Mouse (Mus musculus): Measurements from ENCODE around the gene Tspan5. TPM values are rescaled to one million over a fixed set of nuclear protein-coding genes. Genes with fewer than 3 reads are reported as not detected.

Gene Tspan5
- total and polyA plus RNA-seq, 2 experiments from 2014 or later, result 99.4 to 156 TPM

DNA sequence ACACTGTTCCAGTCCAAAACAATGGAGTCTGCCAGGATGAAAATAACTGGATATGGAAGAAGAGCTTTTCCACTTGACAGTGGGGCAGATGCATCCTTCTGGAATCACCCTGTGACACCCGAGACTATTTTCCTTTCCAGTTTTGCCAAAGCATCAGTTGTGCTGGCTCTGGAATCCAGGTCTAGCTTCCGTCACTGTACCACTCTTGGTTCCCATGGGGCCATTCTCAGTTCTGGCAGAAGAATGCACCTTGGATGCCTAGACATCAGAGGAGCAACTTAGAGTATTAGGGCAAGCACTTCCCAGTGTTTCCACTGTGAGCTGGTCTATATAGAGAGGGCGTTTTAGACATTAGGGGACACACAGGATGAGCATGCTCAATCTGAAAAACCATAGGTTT, 119.6 kb downstream of the Tspan5 start:
- no peaks in the 10 kb centered on the region for H3K27me3 ChIP-seq (ENCODE audit: insufficient read depth, low read length)
- no peak for TF ChIP-seq CTCF (IDR thresholded peaks at IDR 0.05)
- H3K4me2 ChIP-seq (ENCODE audit: low read depth, low read length, poor library complexity, severe bottlenecking), result no peak overlapping the region
- no peaks in the 10 kb centered on the region for H3K36me3 ChIP-seq (ENCODE audit: insufficient read depth, low read length)
- no peak for DNase-seq (ENCODE audit: low spot score)
- H3K27ac ChIP-seq (ENCODE audit: low read depth, low read length), result no peak overlapping the region
- H3K9ac ChIP-seq (replicated peaks; ENCODE audit: low read length, poor library complexity, severe bottlenecking), result no peak overlapping the region
- no peak overlapping the region for H3K4me3 ChIP-seq (ENCODE audit: low read depth, low read length)
- no peaks in the 10 kb centered on the region for H3K9me3 ChIP-seq (ENCODE audit: low read length)
- 74% methylated on average over 3 of the region's 3 CpGs for WGBS
- no peak for ATAC-seq (ENCODE audit: low FRiP score)
- peaks cover 34% of the 10 kb centered on the region for H3K4me1 ChIP-seq (ENCODE audit: insufficient read depth, low read length)

DNA sequence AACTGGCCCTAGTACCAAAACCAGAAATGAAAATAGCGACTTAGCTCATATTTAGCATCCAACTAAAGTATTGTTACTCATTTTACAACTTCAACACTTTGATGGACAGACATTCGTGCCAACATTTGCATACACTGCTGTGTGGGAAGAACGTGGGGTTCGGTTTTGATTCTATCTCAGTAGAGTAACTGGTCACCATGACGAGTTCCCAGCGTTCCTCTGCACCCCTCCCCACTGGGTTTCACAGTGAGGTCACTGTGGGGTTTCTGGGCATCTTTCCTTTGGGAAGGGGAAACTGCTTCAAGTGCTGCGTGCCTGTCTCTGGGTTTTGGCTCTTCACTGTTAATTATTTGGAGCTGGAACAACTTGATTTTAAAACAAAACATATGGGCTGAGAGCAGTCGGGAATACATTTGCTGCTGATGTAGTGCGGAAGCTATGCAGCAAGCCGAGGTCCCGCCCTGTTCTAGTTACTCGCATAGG, 122.2 kb downstream of the Tspan5 start:
- H3K9me3 ChIP-seq (ENCODE audit: low read length), result no peaks in the 10 kb centered on the region
- WGBS, result 84% methylated on average over 12 of the region's 12 CpGs
- no peaks in the 10 kb centered on the region for H3K36me3 ChIP-seq (ENCODE audit: insufficient read depth, low read length)

DNA sequence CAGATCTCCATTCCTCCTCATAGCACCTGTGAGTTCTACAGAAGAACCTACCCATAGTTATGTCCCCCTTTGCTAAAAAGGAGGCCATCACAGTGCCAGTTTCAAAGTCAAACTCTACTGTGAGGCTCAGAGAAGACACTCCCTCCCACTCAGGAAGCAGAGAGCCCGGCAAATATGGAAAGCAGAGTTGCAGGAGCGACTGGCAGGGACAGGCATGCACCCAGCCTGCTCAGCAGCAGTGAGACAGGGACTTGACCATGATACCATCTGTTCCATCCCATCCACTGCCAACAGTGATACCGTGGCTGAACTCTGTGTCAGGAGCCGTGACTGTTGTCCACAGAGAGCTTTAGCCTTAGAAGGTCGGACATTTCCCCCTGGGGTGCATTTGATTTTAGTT, 123.3 kb downstream of the Tspan5 start:
- no peak for DNase-seq (ENCODE audit: low spot score)
- no peaks in the 10 kb centered on the region for H3K9me3 ChIP-seq (ENCODE audit: low read length)
- H3K27ac ChIP-seq (ENCODE audit: low read depth, low read length), result no peak overlapping the region
- no peaks in the 10 kb centered on the region for H3K27me3 ChIP-seq (ENCODE audit: insufficient read depth, low read length)
- H3K36me3 ChIP-seq (ENCODE audit: insufficient read depth, low read length), result no peaks in the 10 kb centered on the region
- WGBS, result 81% methylated on average over 5 of the region's 5 CpGs
- no peak overlapping the region for H3K9ac ChIP-seq (replicated peaks; ENCODE audit: low read length, poor library complexity, severe bottlenecking)
- no peak overlapping the region for H3K4me2 ChIP-seq (ENCODE audit: low read depth, low read length, poor library complexity, severe bottlenecking)
- no peak for TF ChIP-seq CTCF (IDR thresholded peaks at IDR 0.05)
- H3K4me3 ChIP-seq (ENCODE audit: low read depth, low read length), result no peak overlapping the region
- ATAC-seq (ENCODE audit: low FRiP score), result no peak
- H3K4me1 ChIP-seq (ENCODE audit: insufficient read depth, low read length), result peaks cover 3% of the 10 kb centered on the region; the same call in 1 of the 2 replicates

More for the DNA sequence above, 122.2 kb downstream of the Tspan5 start:
- Histone ChIP-seq H3K4me1 (ENCODE audit: insufficient read depth, low read length) (peaks cover 10% of the 10 kb centered on the region; the same call in 1 of the 2 replicates), H3K4me3 (ENCODE audit: low read depth, low read length) (no peak overlapping the region), H3K27ac (ENCODE audit: low read depth, low read length) (no peak overlapping the region), H3K4me2 (ENCODE audit: low read depth, low read length, poor library complexity, severe bottlenecking) (no peak overlapping the region), H3K9ac (replicated peaks; ENCODE audit: low read length, poor library complexity, severe bottlenecking) (no peak overlapping the region), H3K27me3 (ENCODE audit: insufficient read depth, low read length) (no peaks in the 10 kb centered on the region)
- TF ChIP-seq CTCF (IDR thresholded peaks at IDR 0.05), result no peak
- DNase-seq (ENCODE audit: low spot score) (no peak), ATAC-seq (ENCODE audit: low FRiP score) (no peak)

DNA sequence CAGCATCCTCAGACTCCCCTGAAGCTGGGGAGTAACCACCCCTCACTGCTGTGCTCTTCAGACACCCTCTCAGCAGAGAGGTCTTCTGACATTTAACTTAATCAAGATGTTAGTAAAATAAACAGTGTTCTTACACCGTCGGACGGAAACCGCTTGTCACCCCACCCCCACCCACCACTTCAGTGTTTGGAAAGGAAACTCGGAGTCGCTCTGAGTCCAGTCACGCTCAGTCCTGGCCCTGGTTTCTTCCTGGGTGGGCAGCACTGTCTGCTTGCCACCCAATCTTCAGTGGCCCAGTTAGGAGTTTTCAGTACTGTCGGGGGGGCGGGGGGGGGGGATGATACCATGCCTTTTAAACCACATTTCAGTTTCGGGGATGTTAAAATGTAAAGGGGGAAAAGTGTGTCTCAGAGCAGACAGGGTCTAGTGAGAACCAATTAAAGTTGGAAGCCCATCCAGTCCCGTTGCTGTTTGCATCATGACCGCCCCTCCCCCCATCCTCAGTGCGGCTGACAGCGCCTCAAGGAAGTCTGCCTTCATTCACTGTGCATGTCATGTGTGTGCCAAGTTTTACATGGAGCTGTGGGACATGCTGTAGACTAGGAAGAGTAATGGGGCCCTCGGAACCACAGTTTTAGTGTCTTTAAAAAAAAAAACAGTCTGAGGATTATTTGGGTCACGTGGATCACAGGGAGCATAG, 125.3 kb downstream of the Tspan5 start:
- ATAC-seq (ENCODE audit: low FRiP score) (no peak; the same call in 1 of the 2 replicates), DNase-seq (ENCODE audit: low spot score) (no peak)
- H3K4me3 ChIP-seq (ENCODE audit: low read depth, low read length), result no peak overlapping the region

DNA sequence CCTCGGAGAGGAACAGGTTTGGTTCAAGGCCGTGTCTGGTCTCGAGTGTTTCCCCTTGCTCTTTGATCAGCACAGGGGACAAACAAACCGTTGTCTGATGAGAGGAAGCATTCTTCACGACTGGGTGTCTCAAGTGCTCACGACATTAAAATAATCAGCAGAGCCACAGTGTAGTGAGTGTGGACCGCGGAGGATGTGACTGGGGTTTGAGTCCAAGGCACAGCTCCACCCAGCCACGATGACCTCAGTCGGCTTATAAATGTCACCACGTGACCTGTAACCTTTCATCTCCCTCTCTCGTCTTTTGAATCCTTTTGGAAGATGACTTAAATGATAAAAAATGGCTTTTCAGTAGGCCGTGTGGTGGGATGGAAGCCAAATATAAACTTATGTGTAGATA, 126.4 kb downstream of the Tspan5 start:
- H3K36me3 ChIP-seq (ENCODE audit: insufficient read depth, low read length), result no peaks in the 10 kb centered on the region
- H3K4me1 ChIP-seq (ENCODE audit: insufficient read depth, low read length), result no peaks in the 10 kb centered on the region
- DNase-seq (ENCODE audit: low spot score) (no peak), ATAC-seq (ENCODE audit: low FRiP score) (no peak)
- H3K27me3 ChIP-seq (ENCODE audit: insufficient read depth, low read length), result no peaks in the 10 kb centered on the region
- TF ChIP-seq CTCF (IDR thresholded peaks at IDR 0.05), result no peak
- 74% methylated on average over 13 of the region's 13 CpGs for whole genome bisulfite sequencing
- H3K4me2 ChIP-seq (ENCODE audit: low read depth, low read length, poor library complexity, severe bottlenecking), result no peak overlapping the region
- H3K4me3 ChIP-seq (ENCODE audit: low read depth, low read length), result no peak overlapping the region
- no peak overlapping the region for H3K27ac ChIP-seq (ENCODE audit: low read depth, low read length)
- no peaks in the 10 kb centered on the region for H3K9me3 ChIP-seq (ENCODE audit: low read length)
- H3K9ac ChIP-seq (replicated peaks; ENCODE audit: low read length, poor library complexity, severe bottlenecking), result no peak overlapping the region

More for the DNA sequence above, 125.3 kb downstream of the Tspan5 start:
- TF ChIP-seq CTCF (IDR thresholded peaks at IDR 0.05), result no peak
- Histone ChIP-seq H3K27ac (ENCODE audit: low read depth, low read length) (no peak overlapping the region), H3K4me1 (ENCODE audit: insufficient read depth, low read length) (no peaks in the 10 kb centered on the region), H3K9me3 (ENCODE audit: low read length) (no peaks in the 10 kb centered on the region), H3K9ac (replicated peaks; ENCODE audit: low read length, poor library complexity, severe bottlenecking) (no peak overlapping the region), H3K4me2 (ENCODE audit: low read depth, low read length, poor library complexity, severe bottlenecking) (no peak overlapping the region), H3K27me3 (ENCODE audit: insufficient read depth, low read length) (no peaks in the 10 kb centered on the region), H3K36me3 (ENCODE audit: insufficient read depth, low read length) (no peaks in the 10 kb centered on the region)
- 75% methylated on average over 16 of the region's 16 CpGs for WGBS

DNA sequence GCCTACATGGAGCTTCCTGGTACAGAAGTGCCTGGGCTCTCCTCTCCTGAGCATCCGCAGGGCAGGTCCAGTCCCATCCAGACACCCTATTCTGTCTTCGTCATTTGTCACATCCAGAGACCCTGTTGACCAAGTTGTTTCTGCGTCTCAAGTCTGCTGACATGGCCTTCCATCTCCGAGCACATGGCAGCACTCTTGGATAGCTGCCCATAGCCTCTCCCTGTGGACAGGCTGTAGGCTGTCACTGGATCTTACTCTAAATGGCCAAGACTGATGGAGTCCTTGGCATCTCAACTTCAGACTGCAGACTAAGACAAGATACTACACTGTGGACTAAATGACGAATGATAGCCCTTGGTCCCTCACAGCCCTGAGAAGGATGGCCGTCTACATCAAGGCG, 133.3 kb downstream of the Tspan5 start:
- Histone ChIP-seq H3K4me2 (ENCODE audit: low read depth, low read length, poor library complexity, severe bottlenecking) (no peak overlapping the region), H3K9me3 (ENCODE audit: low read length) (no peaks in the 10 kb centered on the region), H3K9ac (replicated peaks; ENCODE audit: low read length, poor library complexity, severe bottlenecking) (no peak overlapping the region), H3K4me1 (ENCODE audit: insufficient read depth, low read length) (no peaks in the 10 kb centered on the region), H3K36me3 (ENCODE audit: insufficient read depth, low read length) (peaks cover 3% of the 10 kb centered on the region; the same call in 1 of the 2 replicates), H3K4me3 (ENCODE audit: low read depth, low read length) (no peak overlapping the region), H3K27me3 (ENCODE audit: insufficient read depth, low read length) (no peaks in the 10 kb centered on the region), H3K27ac (ENCODE audit: low read depth, low read length) (no peak overlapping the region)
- no peak for TF ChIP-seq CTCF (IDR thresholded peaks at IDR 0.05)
- 96% methylated on average over 7 of the region's 7 CpGs for WGBS
- ATAC-seq (ENCODE audit: low FRiP score) (no peak), DNase-seq (ENCODE audit: low spot score) (no peak)
